Mouse (Mus musculus) forebrain, embryonic 15.5 days (tissue): Measurements from ENCODE around the gene Prr15. TPM values are rescaled to one million over a fixed set of nuclear protein-coding genes. Genes with fewer than 3 reads are reported as not detected.
A peak's percentile ranks its signal among the peaks of the same experiment; 100 is the strongest.

ENCODE experiments used
- ATAC-seq: fragments of 200-750 bp; cut with Nextera tagmentation; replicated peaks from 2 replicates; pipeline ENCODE4 v1.8.0; 2017; ENCODE audit warnings: mild to moderate bottlenecking, moderate TSS enrichment, moderate library complexity
- H3K27ac ChIP-seq: fragments of 300-500 bp; sonication (generic); replicated peaks from 2 replicates; pipeline ENCODE4 v1.5.1; 2015; ENCODE audit warnings: mild to moderate bottlenecking, inconsistent platforms
- H3K27me3 ChIP-seq: fragments of 300-500 bp; sonication (generic); 2 replicates; pipeline ENCODE4 v1.6.1; 2015; ENCODE audit warnings: inconsistent platforms
- H3K36me3 ChIP-seq: fragments of 300-500 bp; sonication (generic); 2 replicates; pipeline ENCODE4 v1.6.1; 2015; ENCODE audit warnings: mild to moderate bottlenecking, inconsistent platforms
- H3K4me1 ChIP-seq: fragments of 300-500 bp; sonication (generic); 2 replicates; pipeline ENCODE4 v1.6.1; 2015; ENCODE audit warnings: inconsistent platforms
- H3K4me2 ChIP-seq: fragments of 300-500 bp; sonication (generic); replicated peaks from 2 replicates; pipeline ENCODE4 v1.6.1; 2015; ENCODE audit warnings: mild to moderate bottlenecking, inconsistent platforms
- H3K4me3 ChIP-seq: fragments of 300-500 bp; sonication (generic); 2 replicates; pipeline ENCODE4 v1.5.1; 2015; ENCODE audit warnings: mild to moderate bottlenecking, inconsistent platforms
- H3K9ac ChIP-seq: fragments of 300-500 bp; sonication (generic); replicated peaks from 2 replicates; pipeline ENCODE4 v1.6.1; 2015; ENCODE audit warnings: mild to moderate bottlenecking, inconsistent platforms
- H3K9me3 ChIP-seq: fragments of 300-500 bp; sonication (generic); 2 replicates; pipeline ENCODE4 v1.6.1; 2016; ENCODE audit warnings: inconsistent platforms
- WGBS: fragments of 180-500 bp; shearing (Covaris S2); methylation state at CpG from one replicate; pipeline ENCODE4 v1.1.7; 2015; ENCODE audit warnings: mixed read lengths; 5-methylcytosine and 5-hydroxymethylcytosine counted together
- polyA plus RNA-seq: library from polyadenylated mRNA; unstranded; fragments of >200 nt; fragmentation: Nextera tagmentation; extraction: Ambion mirVana; gene quantifications from 2 replicates; pipeline ENCODE4 v1.2.1, GENCODE M21; 2015

Prr15 gene
- 2.4 and 3.2 TPM in 2 replicates for polyA plus RNA-seq

GRCm38 (mm10) chr6:54325246-54325885, at the start of gene Prr15:
Gene Prr15, plus strand, starts transcription at chr6:54325835.
- H3K27me3 ChIP-seq, result peaks cover 27% of the 10 kb centered on the region
- H3K4me3 ChIP-seq, result peak within 1 kb of the TSS; percentile 50
- no peak for ATAC-seq
- no peak within 1 kb of the TSS for H3K27ac ChIP-seq
- 65% methylated on average over 3 of the region's 3 CpGs for whole genome bisulfite sequencing
- H3K9me3 ChIP-seq, result no peaks in the 10 kb centered on the region
- H3K4me2 ChIP-seq, result peak within 1 kb of the TSS; percentile 86
- H3K36me3 ChIP-seq, result no peaks in the 10 kb centered on the region
- peak within 1 kb of the TSS; percentile 37 for H3K9ac ChIP-seq
- H3K4me1 ChIP-seq, result peaks cover 24% of the 10 kb centered on the region

DNA sequence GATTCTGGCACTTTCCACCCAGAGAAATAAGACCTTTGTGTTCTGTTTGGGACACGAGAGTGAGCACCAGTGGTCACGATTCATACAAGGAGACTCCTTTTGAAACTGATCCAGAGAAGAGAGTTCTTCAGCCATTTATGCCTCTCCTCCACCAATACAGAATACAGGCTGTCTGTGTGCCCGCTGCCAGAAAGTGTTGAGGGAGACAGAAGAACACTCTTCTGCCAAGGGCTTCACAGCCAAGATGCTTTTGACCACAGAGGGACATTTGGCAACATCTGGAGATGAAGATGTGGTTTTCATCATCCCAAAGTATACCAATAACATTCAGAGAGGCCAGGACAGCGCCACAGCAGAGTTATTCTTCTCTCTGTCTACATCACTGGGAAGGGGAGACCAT, 48.4 kb upstream of the Prr15 start:
- WGBS, result 83% methylated on average over 4 of the region's 4 CpGs
- no peaks in the 10 kb centered on the region for H3K27me3 ChIP-seq

GRCm38 (mm10) chr6:54277828-54278227, 47.8 kb upstream of the Prr15 start:
- 0 out of 2 replicates have a peak, but pooled peaks cover 2% of the 10 kb centered on the region for H3K36me3 ChIP-seq
- no peak overlapping the region for H3K4me2 ChIP-seq
- peaks cover 7% of the 10 kb centered on the region; the same call in 1 of the 2 replicates for H3K4me1 ChIP-seq
- H3K27ac ChIP-seq, result no peak overlapping the region
- no peak overlapping the region for H3K9ac ChIP-seq
- WGBS, result 13% methylated on average over 5 of the region's 5 CpGs
- no peak for ATAC-seq
- H3K4me3 ChIP-seq, result no peak overlapping the region
- no peaks in the 10 kb centered on the region for H3K27me3 ChIP-seq
- no peaks in the 10 kb centered on the region for H3K9me3 ChIP-seq

More for the DNA sequence above, 48.4 kb upstream of the Prr15 start:
- H3K4me3 ChIP-seq, result no peak overlapping the region
- no peak overlapping the region for H3K4me2 ChIP-seq
- H3K36me3 ChIP-seq, result 0 out of 2 replicates have a peak, but pooled peaks cover 2% of the 10 kb centered on the region
- no peak overlapping the region for H3K27ac ChIP-seq
- no peaks in the 10 kb centered on the region for H3K9me3 ChIP-seq
- H3K4me1 ChIP-seq, result peaks cover 11% of the 10 kb centered on the region
- H3K9ac ChIP-seq, result no peak overlapping the region
- ATAC-seq, result no peak

DNA sequence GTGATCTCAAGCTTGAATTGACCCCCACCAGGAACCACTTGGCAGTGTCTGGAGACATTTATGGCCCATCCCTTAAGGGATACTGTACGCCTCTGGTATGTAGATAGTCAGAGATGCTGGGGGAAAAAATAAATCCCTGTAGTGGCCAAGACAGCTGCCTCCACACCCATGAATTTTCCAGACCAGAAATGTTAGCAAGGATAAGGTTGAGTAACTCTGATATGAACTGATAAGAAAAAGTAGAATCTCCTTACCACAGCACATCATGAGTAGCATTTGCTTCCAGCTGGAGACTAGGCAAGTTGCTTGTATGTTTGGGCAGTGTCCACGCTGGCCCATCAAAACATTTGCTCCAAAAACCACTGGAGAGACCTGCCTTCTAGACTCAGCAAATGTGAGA, 47.0 kb upstream of the Prr15 start:
- no peak overlapping the region for H3K4me2 ChIP-seq
- no peaks in the 10 kb centered on the region for H3K9me3 ChIP-seq
- 0 out of 2 replicates have a peak, but pooled peaks cover 2% of the 10 kb centered on the region for H3K36me3 ChIP-seq
- no peak for ATAC-seq
- H3K4me1 ChIP-seq, result peaks cover 7% of the 10 kb centered on the region; the same call in 1 of the 2 replicates
- WGBS, result 94% methylated on average over 2 of the region's 2 CpGs
- H3K4me3 ChIP-seq, result no peak overlapping the region
- no peak overlapping the region for H3K9ac ChIP-seq
- no peak overlapping the region for H3K27ac ChIP-seq
- no peaks in the 10 kb centered on the region for H3K27me3 ChIP-seq

DNA sequence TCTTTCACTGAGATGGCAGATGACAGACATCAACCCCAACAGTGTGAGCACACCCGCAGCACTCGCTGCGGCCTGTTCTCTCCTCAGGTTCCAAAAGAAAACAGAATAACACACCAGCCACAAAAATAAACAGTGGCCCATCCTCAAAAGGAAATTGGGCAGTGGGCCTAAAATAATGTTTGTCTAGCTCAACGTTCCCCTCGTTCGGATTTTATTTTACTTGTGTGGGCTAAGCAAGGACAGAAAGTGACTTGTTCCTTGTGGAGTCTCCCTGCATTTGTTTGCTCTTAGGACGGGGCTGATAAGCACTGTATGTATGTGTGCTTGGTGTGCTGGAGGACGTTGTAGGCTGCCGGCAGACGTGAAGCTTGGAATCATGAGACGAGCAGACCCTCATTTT, 46.2 kb upstream of the Prr15 start:
- no peaks in the 10 kb centered on the region for H3K27me3 ChIP-seq
- peaks cover 7% of the 10 kb centered on the region; the same call in 1 of the 2 replicates for H3K4me1 ChIP-seq
- 0 out of 2 replicates have a peak, but pooled peaks cover 2% of the 10 kb centered on the region for H3K36me3 ChIP-seq
- WGBS, result 80% methylated on average over 11 of the region's 11 CpGs
- H3K27ac ChIP-seq, result no peak overlapping the region
- no peaks in the 10 kb centered on the region for H3K9me3 ChIP-seq
- H3K4me3 ChIP-seq, result no peak overlapping the region
- no peak overlapping the region for H3K4me2 ChIP-seq
- ATAC-seq, result no peak
- H3K9ac ChIP-seq, result no peak overlapping the region

DNA sequence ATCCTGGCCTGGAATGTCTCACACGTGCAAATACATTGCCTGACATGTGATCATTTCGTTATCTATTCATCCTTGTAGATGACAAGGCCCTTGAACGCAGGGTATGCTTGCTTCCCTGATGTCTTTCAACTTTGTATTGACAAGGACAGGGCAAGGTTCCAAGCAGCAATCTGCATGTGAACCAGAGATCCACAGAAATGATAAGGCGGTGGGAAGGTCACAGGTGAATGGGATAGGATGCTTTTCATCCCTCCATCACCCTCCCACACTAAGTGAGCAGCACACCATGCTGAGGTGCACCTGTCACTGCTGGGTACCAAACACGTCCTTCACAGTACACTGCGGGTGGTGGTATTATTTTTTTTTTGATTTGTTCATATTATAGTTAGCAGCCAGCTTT, 45.4 kb upstream of the Prr15 start:
- H3K36me3 ChIP-seq, result 0 out of 2 replicates have a peak, but pooled peaks cover 2% of the 10 kb centered on the region
- H3K27ac ChIP-seq, result no peak overlapping the region
- no peak overlapping the region for H3K9ac ChIP-seq
- no peaks in the 10 kb centered on the region for H3K27me3 ChIP-seq
- 75% methylated on average over 6 of the region's 6 CpGs for WGBS
- no peak for ATAC-seq
- peaks cover 7% of the 10 kb centered on the region; the same call in 1 of the 2 replicates for H3K4me1 ChIP-seq
- no peak overlapping the region for H3K4me3 ChIP-seq
- no peaks in the 10 kb centered on the region for H3K9me3 ChIP-seq
- no peak overlapping the region for H3K4me2 ChIP-seq

DNA sequence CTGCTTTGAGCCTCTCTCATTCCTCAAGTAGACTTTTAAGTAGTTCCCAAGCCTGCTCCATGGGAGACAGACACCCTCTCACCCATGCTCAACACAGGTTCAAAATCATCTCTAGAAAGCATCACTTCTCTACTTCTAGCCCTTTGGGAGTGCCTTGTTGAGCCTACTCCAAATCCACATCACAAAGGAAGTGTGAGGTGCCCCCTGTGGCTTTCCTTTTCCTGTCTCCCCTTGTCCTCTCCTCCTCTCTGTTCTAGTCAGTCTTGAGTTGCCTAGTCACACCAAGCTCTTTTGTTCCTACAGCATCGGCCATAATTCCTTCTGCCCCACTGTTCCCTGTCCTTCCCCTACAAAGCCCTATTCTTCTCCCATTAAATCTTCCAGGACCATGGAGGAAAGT, 42.3 kb upstream of the Prr15 start:
- H3K27me3 ChIP-seq, result no peaks in the 10 kb centered on the region
- ATAC-seq, result no peak
- 3% methylated on average over 1 of the region's 1 CpGs for WGBS

DNA sequence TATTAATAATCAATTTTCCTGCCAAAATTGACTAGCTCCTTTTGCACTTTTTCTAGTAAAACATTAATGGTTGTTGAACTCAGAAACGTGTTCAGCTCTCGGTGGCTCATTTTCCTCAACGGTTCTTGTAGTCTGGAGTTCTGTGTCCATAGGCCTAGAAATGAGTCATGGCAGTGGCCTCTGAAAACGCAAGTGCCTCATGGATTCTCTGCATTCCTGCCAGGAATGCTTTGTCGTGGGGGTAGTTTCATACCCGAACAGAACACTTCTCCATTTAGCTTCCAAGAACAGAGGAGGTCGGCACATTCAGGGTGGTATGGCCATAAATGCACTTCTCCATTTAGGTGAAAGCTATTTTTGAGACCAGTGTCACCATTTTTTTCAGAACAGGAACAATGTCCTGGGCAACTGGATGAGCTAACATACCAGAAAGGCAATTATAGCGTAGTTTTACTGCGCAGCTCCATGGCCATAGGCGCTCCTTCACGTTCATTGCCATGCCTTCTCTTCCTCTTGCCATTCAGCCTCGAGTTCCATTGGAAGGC, 41.4 kb upstream of the Prr15 start:
- H3K36me3 ChIP-seq, result no peaks in the 10 kb centered on the region
- H3K27ac ChIP-seq, result no peak overlapping the region
- WGBS, result 90% methylated on average over 12 of the region's 12 CpGs
- H3K9me3 ChIP-seq, result no peaks in the 10 kb centered on the region
- H3K4me3 ChIP-seq, result no peak overlapping the region
- ATAC-seq, result no peak
- H3K4me2 ChIP-seq, result no peak overlapping the region
- H3K9ac ChIP-seq, result no peak overlapping the region
- no peaks in the 10 kb centered on the region for H3K4me1 ChIP-seq
- H3K27me3 ChIP-seq, result no peaks in the 10 kb centered on the region

More for the DNA sequence above, 42.3 kb upstream of the Prr15 start:
- no peak overlapping the region for H3K27ac ChIP-seq
- no peaks in the 10 kb centered on the region for H3K9me3 ChIP-seq
- H3K36me3 ChIP-seq, result no peaks in the 10 kb centered on the region
- H3K4me2 ChIP-seq, result no peak overlapping the region
- no peak overlapping the region for H3K9ac ChIP-seq
- H3K4me3 ChIP-seq, result no peak overlapping the region
- H3K4me1 ChIP-seq, result no peaks in the 10 kb centered on the region

GRCm38 (mm10) chr6:54286813-54287212, 38.8 kb upstream of the Prr15 start:
- no peak for ATAC-seq
- Histone ChIP-seq H3K27me3 (no peaks in the 10 kb centered on the region), H3K4me2 (no peak overlapping the region), H3K9me3 (no peaks in the 10 kb centered on the region), H3K36me3 (no peaks in the 10 kb centered on the region), H3K4me3 (no peak overlapping the region), H3K9ac (no peak overlapping the region), H3K27ac (no peak overlapping the region), H3K4me1 (no peaks in the 10 kb centered on the region)
- WGBS, result 82% methylated on average over 5 of the region's 5 CpGs

DNA sequence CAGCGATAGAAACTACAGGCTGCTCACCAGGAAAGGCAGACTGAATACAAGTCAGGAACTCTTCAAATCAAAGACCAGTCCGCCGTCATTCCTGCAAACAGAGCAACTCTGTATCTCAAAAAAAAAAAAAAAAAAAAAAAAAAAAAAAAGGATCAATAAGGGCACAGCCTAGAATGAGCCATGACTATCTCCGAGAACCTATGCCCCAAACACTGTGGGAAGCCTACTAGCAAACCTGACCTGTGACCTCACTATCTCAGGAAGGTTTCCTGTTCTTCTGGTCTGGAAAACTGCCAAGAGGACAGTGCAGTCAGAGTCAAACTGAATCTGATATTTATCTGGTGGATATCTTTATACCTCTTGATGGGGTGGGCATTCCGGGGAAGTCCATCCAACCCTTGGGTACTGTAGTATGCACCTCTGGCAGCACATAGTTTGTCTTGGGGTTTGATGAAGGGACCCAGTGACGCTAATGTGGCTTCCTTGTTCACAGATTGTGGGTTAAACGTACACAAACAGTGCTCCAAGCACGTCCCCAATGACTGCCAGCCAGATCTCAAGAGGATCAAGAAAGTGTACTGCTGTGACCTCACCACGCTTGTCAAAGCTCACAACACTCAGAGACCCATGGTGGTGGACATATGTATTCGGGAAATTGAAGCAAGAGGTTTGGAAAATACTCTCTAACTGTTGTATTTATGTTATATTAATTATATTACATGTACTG, 35.7 kb upstream of the Prr15 start:
- H3K27ac ChIP-seq, result no peak overlapping the region
- H3K36me3 ChIP-seq, result peaks cover 3% of the 10 kb centered on the region
- H3K27me3 ChIP-seq, result no peaks in the 10 kb centered on the region
- ATAC-seq, result no peak
- no peak overlapping the region for H3K4me3 ChIP-seq
- no peak overlapping the region for H3K9ac ChIP-seq
- no peak overlapping the region for H3K4me2 ChIP-seq
- 83% methylated on average over 10 of the region's 10 CpGs for WGBS
- H3K9me3 ChIP-seq, result no peaks in the 10 kb centered on the region
- no peaks in the 10 kb centered on the region for H3K4me1 ChIP-seq

GRCm38 (mm10) chr6:54297231-54297630, 28.4 kb upstream of the Prr15 start:
- 86% methylated on average over 2 of the region's 2 CpGs for WGBS
- ATAC-seq, result no peak
- H3K9me3 ChIP-seq, result no peaks in the 10 kb centered on the region

GRCm38 (mm10) chr6:54299417-54299816, 26.2 kb upstream of the Prr15 start:
- no peaks in the 10 kb centered on the region for H3K27me3 ChIP-seq
- no peaks in the 10 kb centered on the region for H3K9me3 ChIP-seq
- no peak for ATAC-seq
- 80% methylated on average over 2 of the region's 2 CpGs for WGBS
- no peak overlapping the region for H3K4me3 ChIP-seq
- no peaks in the 10 kb centered on the region for H3K4me1 ChIP-seq
- H3K36me3 ChIP-seq, result peaks cover 11% of the 10 kb centered on the region
- H3K4me2 ChIP-seq, result no peak overlapping the region
- no peak overlapping the region for H3K27ac ChIP-seq
- H3K9ac ChIP-seq, result no peak overlapping the region

More at GRCm38 (mm10) chr6:54297231-54297630, 28.4 kb upstream of the Prr15 start:
- Histone ChIP-seq H3K36me3 (peaks cover 14% of the 10 kb centered on the region), H3K4me3 (no peak overlapping the region), H3K4me2 (no peak overlapping the region), H3K9ac (no peak overlapping the region), H3K4me1 (no peaks in the 10 kb centered on the region), H3K27ac (no peak overlapping the region), H3K27me3 (no peaks in the 10 kb centered on the region)
